ENCODE assay signal across 26 mouse cellular contexts in genomic region chr1:130130901-130131300, GRCm38 (mm10).
DNase-seq lines count a peak whose midpoint lies in the region; ATAC-seq and TF ChIP-seq lines count a peak whose summit lies in the region.
"Had no signal": no experiment of that assay in that cellular context is flagged by ENCODE, and none has a peak within 500 bp of the region (broad histone marks: within the 10 kb centered on the region; RNA-seq: fewer than 3 reads in every experiment).

No protein-coding gene starts in this region.

- H3K4me1 ChIP-seq in forebrain, embryonic 14.5 days (ENCODE audit: control insufficient read depth, insufficient read depth, low read length) = no peaks in the 10 kb centered on the region
- H3K4me1 ChIP-seq in forebrain, embryonic 12.5 days = no peaks in the 10 kb centered on the region
- H3K4me1 ChIP-seq: embryonic facial prominence, embryonic 12.5 days; hindbrain, embryonic 10.5 days; midbrain, embryonic 13.5 days; neural tube, embryonic 13.5 days had no signal

- H3K9me3 ChIP-seq in forebrain, embryonic 14.5 days (replicated peaks; ENCODE audit: control insufficient read depth, low read length) = no peaks in the 10 kb centered on the region
- no peaks in the 10 kb centered on the region for H3K9me3 ChIP-seq in forebrain, embryonic 12.5 days
- H3K9me3 ChIP-seq: embryonic facial prominence, embryonic 12.5 days; G1E; hindbrain, embryonic 10.5 days; midbrain, embryonic 13.5 days; neural tube, embryonic 13.5 days had no signal

- peak; percentile 47 for DNase-seq in forebrain, embryonic 14.5 days (ENCODE audit: low spot score)
- peak; percentile 49 for DNase-seq in brain, embryonic 14.5 days (ENCODE audit: low read depth)
- peak; percentile 21 for DNase-seq in layer of hippocampus, adult 9-11 months
- peak; percentile 6 for DNase-seq in right cerebral cortex, postnatal 14 days
- DNase-seq in gastrocnemius, adult 18-20 months (ENCODE audit: low spot score) = no peak
- no peak for DNase-seq in retina, postnatal 1 day
- DNase-seq in embryo, embryonic 10 days (ENCODE audit: low spot score) = no peak
- DNase-seq: adrenal gland, postnatal 14 days; cerebellum, adult 8-10 months; gastrocnemius, postnatal 25 days; heart, adult 2 months; kidney, adult 11 months; left cerebral cortex, postnatal 4 days; liver; lung, postnatal 10 days; thymus, postnatal 14 days had no signal

- TF ChIP-seq POLR2A in brain, embryonic 14.5 days (IDR thresholded peaks at IDR 0.05; ENCODE audit: borderline replicate concordance, extremely low read depth, insufficient read depth, insufficient read length, poor library complexity, severe bottlenecking) = no peak

- no peaks in the 10 kb centered on the region for H3K36me3 ChIP-seq in forebrain, embryonic 14.5 days (ENCODE audit: control insufficient read depth, insufficient read depth, low read length)
- no peaks in the 10 kb centered on the region for H3K36me3 ChIP-seq in forebrain, embryonic 12.5 days (replicated peaks)
- H3K36me3 ChIP-seq: embryonic facial prominence, embryonic 12.5 days; G1E; hindbrain, embryonic 10.5 days; midbrain, embryonic 13.5 days; neural tube, embryonic 13.5 days had no signal

- TF ChIP-seq CTCF in brain, embryonic 14.5 days (IDR thresholded peaks at IDR 0.05; ENCODE audit: borderline replicate concordance, extremely low read depth, insufficient read depth, insufficient read length) = no peak

- H3K27me3 ChIP-seq in forebrain, embryonic 14.5 days (replicated peaks; ENCODE audit: control insufficient read depth, insufficient read depth, low read length) = no peaks in the 10 kb centered on the region
- H3K27me3 ChIP-seq in forebrain, embryonic 12.5 days = no peaks in the 10 kb centered on the region
- H3K27me3 ChIP-seq: embryonic facial prominence, embryonic 12.5 days; midbrain, embryonic 13.5 days; neural tube, embryonic 13.5 days had no signal

- H3K9ac ChIP-seq in forebrain, embryonic 14.5 days (ENCODE audit: low read length) = no peak overlapping the region
- no peak overlapping the region for H3K9ac ChIP-seq in forebrain, embryonic 12.5 days
- H3K9ac ChIP-seq: embryonic facial prominence, embryonic 12.5 days; midbrain, embryonic 13.5 days; neural tube, embryonic 13.5 days had no signal

- H3K4me3 ChIP-seq in forebrain, embryonic 14.5 days (ENCODE audit: low read depth, low read length) = no peak overlapping the region
- H3K4me3 ChIP-seq in forebrain, embryonic 12.5 days (replicated peaks) = no peak overlapping the region
- H3K4me3 ChIP-seq: embryonic facial prominence, embryonic 12.5 days; erythroblast, embryonic 14.5 days; heart, adult 2 months; hindbrain, embryonic 10.5 days; midbrain, embryonic 13.5 days; neural tube, embryonic 13.5 days had no signal

- WGBS in forebrain, embryonic 14.5 days = 61% methylated on average over 3 of the region's 3 CpGs
- 88% methylated on average over 3 of the region's 3 CpGs for WGBS in forebrain, embryonic 12.5 days

- H3K4me2 ChIP-seq in forebrain, embryonic 14.5 days (ENCODE audit: low read length) = no peak overlapping the region
- no peak overlapping the region for H3K4me2 ChIP-seq in forebrain, embryonic 12.5 days
- H3K4me2 ChIP-seq: embryonic facial prominence, embryonic 12.5 days; midbrain, embryonic 13.5 days; neural tube, embryonic 13.5 days had no signal

- H3K27ac ChIP-seq in forebrain, embryonic 14.5 days (ENCODE audit: low read depth, low read length) = no peak overlapping the region
- no peak overlapping the region for H3K27ac ChIP-seq in forebrain, embryonic 12.5 days
- H3K27ac ChIP-seq: embryonic facial prominence, embryonic 12.5 days; heart, adult 2 months; hindbrain, embryonic 10.5 days; hindbrain, postnatal 0 days; kidney, postnatal 0 days; midbrain, embryonic 13.5 days; neural tube, embryonic 13.5 days; stomach, postnatal 0 days had no signal

- no peak for ATAC-seq in forebrain, embryonic 14.5 days
- ATAC-seq in forebrain, embryonic 12.5 days (ENCODE audit: low FRiP score) = no peak
- ATAC-seq: hindbrain, postnatal 0 days; midbrain, embryonic 13.5 days had no signal

Comparison
In these comparisons a context has a peak if more than half of its experiments do, and no peak if none do; other contexts are left out.
1. DNase-seq: peak in forebrain, embryonic 14.5 days (single experiment), brain, embryonic 14.5 days (single experiment), layer of hippocampus, adult 9-11 months (single experiment) and right cerebral cortex, postnatal 14 days (single experiment); none in gastrocnemius, adult 18-20 months (single experiment), retina, postnatal 1 day (single experiment) and embryo, embryonic 10 days (single experiment).